In genomic region chr12:73958830-73959229, GRCm38 (mm10) we compare ENCODE assay signal across 22 mouse cellular contexts. TPM values are rescaled to one million over a fixed set of nuclear protein-coding genes. Genes with fewer than 3 reads are reported as not detected.
DNase-seq lines count a peak whose midpoint lies in the region; ATAC-seq and TF ChIP-seq lines count a peak whose summit lies in the region.
"Had no signal": no experiment of that assay in that cellular context is flagged by ENCODE, and none has a peak within 500 bp of the region (broad histone marks: within the 10 kb centered on the region; RNA-seq: fewer than 3 reads in every experiment).

No protein-coding gene starts in this region.

- no peaks in the 10 kb centered on the region for H3K4me1 ChIP-seq in intestine, embryonic 14.5 days (replicated peaks; ENCODE audit: control insufficient read depth, insufficient read depth, low read length)
- H3K4me1 ChIP-seq in intestine, postnatal 0 days (replicated peaks; ENCODE audit: control insufficient read depth, insufficient read depth, low read length): no peaks in the 10 kb centered on the region
- no peaks in the 10 kb centered on the region for H3K4me1 ChIP-seq in forebrain, embryonic 15.5 days
- H3K4me1 ChIP-seq: embryonic facial prominence, embryonic 15.5 days; forebrain, embryonic 13.5 days had no signal

- DNase-seq in intestine, embryonic 14.5 days (ENCODE audit: low spot score): peak; percentile 12
- DNase-seq in gonadal fat pad, adult 2 months (ENCODE audit: low read depth): peak; percentile 52
- no peak for DNase-seq in retina, postnatal 1 day
- DNase-seq: adrenal gland, adult 2 months; adrenal gland, postnatal 10 days; adrenal gland, postnatal 25 days; cerebellum, adult 11 months; cerebellum, adult 18-20 months; cerebellum, adult 8-10 months; cerebellum, adult 9-11 months; cerebellum, postnatal 14 days; cerebellum, postnatal 36 days; embryo, embryonic 11 days had no signal

- H3K4me3 ChIP-seq in intestine, embryonic 14.5 days (ENCODE audit: low read depth, low read length): no peak overlapping the region
- H3K4me3 ChIP-seq in intestine, postnatal 0 days (ENCODE audit: low read depth, low read length): no peak overlapping the region
- H3K4me3 ChIP-seq in forebrain, embryonic 15.5 days: no peak overlapping the region
- H3K4me3 ChIP-seq: embryonic facial prominence, embryonic 13.5 days; embryonic facial prominence, embryonic 15.5 days; erythroblast, embryonic 14.5 days; forebrain, embryonic 13.5 days had no signal

- 84% methylated on average over 2 of the region's 2 CpGs for WGBS in intestine, embryonic 14.5 days
- 89% methylated on average over 2 of the region's 2 CpGs for WGBS in intestine, postnatal 0 days
- WGBS in forebrain, embryonic 15.5 days: 87% methylated on average over 2 of the region's 2 CpGs

- H3K4me2 ChIP-seq in intestine, embryonic 14.5 days (ENCODE audit: low read length): no peak overlapping the region
- no peak overlapping the region for H3K4me2 ChIP-seq in intestine, postnatal 0 days (replicated peaks; ENCODE audit: low read depth)
- H3K4me2 ChIP-seq in forebrain, embryonic 15.5 days (replicated peaks): no peak overlapping the region
- H3K4me2 ChIP-seq: embryonic facial prominence, embryonic 13.5 days; embryonic facial prominence, embryonic 15.5 days; forebrain, embryonic 13.5 days had no signal

- no peak for ATAC-seq in intestine, embryonic 14.5 days (replicated peaks; ENCODE audit: low FRiP score, low TSS enrichment, low read depth)
- ATAC-seq in intestine, postnatal 0 days: no peak
- ATAC-seq in forebrain, embryonic 15.5 days (replicated peaks): no peak
- ATAC-seq: forebrain, embryonic 13.5 days; forebrain, embryonic 16.5 days had no signal

- no peak overlapping the region for H3K9ac ChIP-seq in intestine, embryonic 14.5 days (ENCODE audit: low read length)
- no peak overlapping the region for H3K9ac ChIP-seq in intestine, postnatal 0 days (ENCODE audit: low read depth, low read length)
- no peak overlapping the region for H3K9ac ChIP-seq in forebrain, embryonic 15.5 days (replicated peaks)
- H3K9ac ChIP-seq: embryonic facial prominence, embryonic 13.5 days; embryonic facial prominence, embryonic 15.5 days; forebrain, embryonic 13.5 days had no signal

- H3K36me3 ChIP-seq in intestine, embryonic 14.5 days (ENCODE audit: control insufficient read depth, insufficient read depth, low read length): no peaks in the 10 kb centered on the region
- no peaks in the 10 kb centered on the region for H3K36me3 ChIP-seq in intestine, postnatal 0 days (ENCODE audit: control insufficient read depth, insufficient read depth)
- H3K36me3 ChIP-seq in forebrain, embryonic 15.5 days: no peaks in the 10 kb centered on the region
- H3K36me3 ChIP-seq: embryonic facial prominence, embryonic 13.5 days; embryonic facial prominence, embryonic 15.5 days had no signal

- H3K9me3 ChIP-seq in intestine, embryonic 14.5 days (ENCODE audit: control insufficient read depth, low read length): no peaks in the 10 kb centered on the region
- H3K9me3 ChIP-seq in intestine, postnatal 0 days (ENCODE audit: control insufficient read depth): no peaks in the 10 kb centered on the region
- no peaks in the 10 kb centered on the region for H3K9me3 ChIP-seq in forebrain, embryonic 15.5 days
- H3K9me3 ChIP-seq: embryonic facial prominence, embryonic 13.5 days; embryonic facial prominence, embryonic 15.5 days; forebrain, embryonic 13.5 days had no signal

- H3K27me3 ChIP-seq in intestine, embryonic 14.5 days (replicated peaks; ENCODE audit: control insufficient read depth, insufficient read depth, low read length): no peaks in the 10 kb centered on the region
- no peaks in the 10 kb centered on the region for H3K27me3 ChIP-seq in intestine, postnatal 0 days (replicated peaks; ENCODE audit: control insufficient read depth, insufficient read depth, low read length)
- no peaks in the 10 kb centered on the region for H3K27me3 ChIP-seq in forebrain, embryonic 15.5 days
- H3K27me3 ChIP-seq: embryonic facial prominence, embryonic 13.5 days; embryonic facial prominence, embryonic 15.5 days had no signal

- no peak overlapping the region for H3K27ac ChIP-seq in intestine, embryonic 14.5 days (ENCODE audit: low read depth)
- no peak overlapping the region for H3K27ac ChIP-seq in intestine, postnatal 0 days (ENCODE audit: low read depth, low read length)
- no peak overlapping the region for H3K27ac ChIP-seq in forebrain, embryonic 15.5 days (replicated peaks)
- H3K27ac ChIP-seq: embryonic facial prominence, embryonic 13.5 days; embryonic facial prominence, embryonic 15.5 days; forebrain, embryonic 13.5 days had no signal

- no peak for TF ChIP-seq CTCF in intestine, postnatal 0 days (IDR thresholded peaks at IDR 0.05; ENCODE audit: low read depth)

RNA-seq across cellular contexts. Expression of gene Snapc1, which starts 5.5 kb away (rescaled TPM):
- 14.6 and 20.2 TPM in 2 replicates for polyA plus RNA-seq in intestine, embryonic 14.5 days (2014; fragmentation: Nextera tagmentation; extraction: Ambion mirVana)
- 5.7 and 6.7 TPM in 2 replicates for polyA plus RNA-seq in intestine, postnatal 0 days (2015; fragmentation: Nextera tagmentation; extraction: Ambion mirVana)
- 6.8 and 11.4 TPM in 2 replicates for polyA plus RNA-seq in gonadal fat pad, adult 2 months (2012; rRNA removed)
- 40.4 and 41.6 TPM in 2 replicates for polyA plus RNA-seq in forebrain, embryonic 15.5 days (2015; fragmentation: Nextera tagmentation; extraction: Ambion mirVana)

RNA-seq across cellular contexts. Expression of gene Gm49321, which starts 21.4 kb away (rescaled TPM):
- polyA plus RNA-seq in intestine, embryonic 14.5 days (2014; fragmentation: Nextera tagmentation; extraction: Ambion mirVana): 9.4 and 12.8 TPM in 2 replicates
- polyA plus RNA-seq in intestine, postnatal 0 days (2015; fragmentation: Nextera tagmentation; extraction: Ambion mirVana): 4.1 and 4.7 TPM in 2 replicates
- not detected in 2 replicates for polyA plus RNA-seq in gonadal fat pad, adult 2 months (2012; rRNA removed)
- polyA plus RNA-seq in forebrain, embryonic 15.5 days (2015; fragmentation: Nextera tagmentation; extraction: Ambion mirVana): 24.3 and 24.6 TPM in 2 replicates
- polyA plus RNA-seq: adrenal gland, adult 2 months; brain, embryonic 14.5 days; C2C12; erythroblast, embryonic 14.5 days had no signal

RNA-seq across cellular contexts. Expression of gene Syt16, which starts 38.6 kb away (rescaled TPM):
- polyA plus RNA-seq in intestine, embryonic 14.5 days (2014; fragmentation: Nextera tagmentation; extraction: Ambion mirVana): 1.8 and 1.9 TPM in 2 replicates
- 1.1 and 1.2 TPM in 2 replicates for polyA plus RNA-seq in intestine, postnatal 0 days (2015; fragmentation: Nextera tagmentation; extraction: Ambion mirVana)
- polyA plus RNA-seq in gonadal fat pad, adult 2 months (2012; rRNA removed): 0.04 TPM in 1 of 2 replicates, not detected in the other
- 55.0 and 66.8 TPM in 2 replicates for polyA plus RNA-seq in forebrain, embryonic 15.5 days (2015; fragmentation: Nextera tagmentation; extraction: Ambion mirVana)
- polyA plus RNA-seq: erythroblast, embryonic 14.5 days had no signal

RNA-seq across cellular contexts. Expression of gene Hif1a, which starts 57.7 kb away (rescaled TPM):
- polyA plus RNA-seq in intestine, embryonic 14.5 days (2014; fragmentation: Nextera tagmentation; extraction: Ambion mirVana): 79.3 and 82.6 TPM in 2 replicates
- 25.3 and 27.0 TPM in 2 replicates for polyA plus RNA-seq in intestine, postnatal 0 days (2015; fragmentation: Nextera tagmentation; extraction: Ambion mirVana)
- polyA plus RNA-seq in gonadal fat pad, adult 2 months (2012; rRNA removed): 24.0 and 27.5 TPM in 2 replicates
- polyA plus RNA-seq in forebrain, embryonic 15.5 days (2015; fragmentation: Nextera tagmentation; extraction: Ambion mirVana): 88.3 and 89.2 TPM in 2 replicates

Comparison
In these comparisons a context has a peak if more than half of its experiments do, and no peak if none do; other contexts are left out.
1. RNA of gene Syt16, which starts 38.6 kb away (polyA plus RNA-seq): 55.0 to 66.8 TPM in forebrain, embryonic 15.5 days; 1.8 to 1.9 TPM in intestine, embryonic 14.5 days, 1.1 to 1.2 TPM in intestine, postnatal 0 days and 0.04 TPM in gonadal fat pad, adult 2 months; every median in the first group is over 10 times any median in the second.